Mouse (Mus musculus) brain, adult 10 weeks (tissue): ENCODE data around the gene Gm47289. TPM values are rescaled to one million over a fixed set of nuclear protein-coding genes. Genes with fewer than 3 reads are reported as not detected.

Experiments
- polyA plus RNA-seq: library from polyadenylated mRNA; stranded (reverse); fragments of 350-450 nt; fragmentation: Illumina TruSeq; extraction: RNeasy Lipid Tissue Mini Kit (QIAGEN cat#74804); gene quantifications from one replicate; pipeline ENCODE4 v1.2.3, GENCODE M21; 2015; ENCODE audit warnings: low read depth, low replicate concordance

Gene Gm47289
- not detected for polyA plus RNA-seq

DNA sequence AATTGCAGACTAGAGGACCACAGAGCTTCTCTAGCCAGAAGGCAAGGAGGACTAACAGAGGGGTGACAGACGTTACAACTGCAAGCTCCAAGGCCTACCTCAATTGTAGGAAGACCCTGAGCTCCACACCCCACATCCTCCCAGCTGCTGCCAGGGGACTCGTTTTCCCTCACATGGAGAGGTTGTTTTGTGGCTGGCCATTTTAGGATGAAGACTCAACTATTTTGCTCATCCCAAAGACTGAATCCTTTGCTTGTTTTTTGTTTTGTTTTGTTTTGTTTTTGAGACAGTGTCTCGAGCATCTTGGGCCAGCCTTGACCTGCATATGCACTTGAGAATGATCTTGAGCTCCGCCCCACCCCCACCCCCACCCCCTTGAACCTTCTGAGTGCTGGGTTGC is at the start of gene Gm47289:
TSS of gene Gm47289 (plus strand) at position 301 of the 400 bp plus-strand sequence.

DNA sequence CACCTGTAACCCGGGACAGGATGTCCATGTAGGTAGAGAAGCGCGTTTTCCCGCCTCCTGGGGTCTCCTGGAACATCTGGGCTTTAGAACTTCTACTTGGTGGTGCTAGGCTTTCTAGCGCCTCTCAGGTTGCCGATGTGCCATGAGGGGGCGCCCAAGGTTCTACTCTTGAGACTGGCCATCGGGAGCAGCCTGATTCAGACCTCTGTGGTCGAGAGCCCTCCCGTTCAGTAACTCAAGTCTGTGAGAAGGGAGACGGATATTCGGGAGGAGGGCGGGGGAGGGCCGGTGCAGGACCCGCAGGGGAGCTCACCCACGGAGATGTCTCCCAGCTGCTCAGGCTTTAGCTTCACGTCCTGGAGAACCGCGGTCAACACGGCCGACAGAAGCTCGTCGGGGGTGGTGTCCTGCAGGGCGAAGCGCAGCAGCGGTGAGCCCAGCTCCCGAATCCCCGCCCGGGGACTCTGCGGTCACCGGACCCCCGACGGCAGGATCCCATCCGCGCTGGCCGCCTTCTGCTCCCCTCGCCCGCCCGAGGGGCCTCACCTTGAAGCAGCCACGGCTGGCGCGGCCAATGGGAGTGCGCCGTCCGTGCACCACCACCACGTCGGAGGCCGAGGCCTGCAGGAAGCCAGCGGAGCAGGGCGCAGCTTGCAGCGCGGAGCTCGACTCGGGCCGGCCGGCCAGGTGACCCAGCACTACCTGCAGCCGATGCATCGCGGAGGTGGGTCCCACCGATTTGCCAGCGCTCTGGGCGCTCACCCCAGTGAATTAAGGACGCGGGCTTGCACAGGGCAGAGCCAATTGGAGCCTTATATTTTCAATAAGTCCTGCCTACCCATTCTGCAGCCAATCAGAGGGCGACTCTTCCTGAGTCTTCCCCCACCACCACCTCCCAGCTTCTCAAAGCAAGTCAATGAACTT is 2.4 kb upstream of the Gm47289 start, which contains the start of gene Acaa1b:
TSS of gene Acaa1b (minus strand) at position 816 of the 924 bp plus-strand sequence.

DNA sequence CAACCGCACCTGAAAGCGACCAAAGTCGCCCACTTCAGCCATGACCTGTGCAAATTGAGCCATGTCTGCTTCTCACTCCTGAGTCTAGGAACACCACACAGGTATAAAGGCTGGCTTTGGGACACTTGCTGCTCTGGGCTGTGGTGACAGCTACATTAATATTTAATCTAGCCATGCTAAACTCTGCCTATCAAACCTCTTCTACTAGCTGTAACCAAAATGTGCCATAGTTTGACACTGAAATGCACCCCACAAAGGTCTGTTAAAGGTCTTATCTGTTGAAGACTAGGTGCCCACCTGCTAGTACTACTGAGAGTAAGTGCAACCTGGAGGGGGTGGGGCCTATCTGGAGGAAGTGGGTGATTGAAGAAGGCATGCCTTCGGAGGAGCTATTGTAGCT is 50.0 kb downstream of the Gm47289 start, which contains the start of gene Slc22a13:
TSS of gene Slc22a13 (minus strand) at position 101 of the 400 bp plus-strand sequence.

Other genes with a start within 250 kb of the Gm47289 start
- gene Ctdspl, start 232.7 kb upstream of the Gm47289 start, polyA plus RNA-seq = 15.2 TPM
- gene Vill, start 106.4 kb upstream of the Gm47289 start, polyA plus RNA-seq = 3.4 TPM
- 13.0 TPM for gene Plcd1, start 65.7 kb upstream of the Gm47289 start, polyA plus RNA-seq
- 0.83 TPM for gene Dlec1, start 56.7 kb upstream of the Gm47289 start, polyA plus RNA-seq
- 0.62 TPM for gene Acaa1b, start 2.1 kb upstream of the Gm47289 start, polyA plus RNA-seq
- not detected for gene Slc22a13, start 49.9 kb downstream of the Gm47289 start, polyA plus RNA-seq
- gene Oxsr1, start 163.3 kb downstream of the Gm47289 start, polyA plus RNA-seq = 36.2 TPM
- 82.7 TPM for gene Acaa1a, start 180.5 kb downstream of the Gm47289 start, polyA plus RNA-seq
- 5.7 TPM for gene Myd88, start 182.2 kb downstream of the Gm47289 start, polyA plus RNA-seq
- gene Xylb, start 198.2 kb downstream of the Gm47289 start, polyA plus RNA-seq = 4.4 TPM
- gene Slc22a14, start 206.4 kb downstream of the Gm47289 start, polyA plus RNA-seq = not detected
- gene Acvr2b, start 243.0 kb downstream of the Gm47289 start, polyA plus RNA-seq = 6.1 TPM